Mouse (Mus musculus): ENCODE data around the gene 2610528J11Rik. TPM values are rescaled to one million over a fixed set of nuclear protein-coding genes. Genes with fewer than 3 reads are reported as not detected.
"Not testable (repeated sequence)": the region's sequence is repeated elsewhere in the genome, so short reads cannot be mapped to it uniquely, and the experiment has no call there.

Gene 2610528J11Rik
- polyA plus RNA-seq, 1 experiment from 2014 or later: not detected

DNA sequence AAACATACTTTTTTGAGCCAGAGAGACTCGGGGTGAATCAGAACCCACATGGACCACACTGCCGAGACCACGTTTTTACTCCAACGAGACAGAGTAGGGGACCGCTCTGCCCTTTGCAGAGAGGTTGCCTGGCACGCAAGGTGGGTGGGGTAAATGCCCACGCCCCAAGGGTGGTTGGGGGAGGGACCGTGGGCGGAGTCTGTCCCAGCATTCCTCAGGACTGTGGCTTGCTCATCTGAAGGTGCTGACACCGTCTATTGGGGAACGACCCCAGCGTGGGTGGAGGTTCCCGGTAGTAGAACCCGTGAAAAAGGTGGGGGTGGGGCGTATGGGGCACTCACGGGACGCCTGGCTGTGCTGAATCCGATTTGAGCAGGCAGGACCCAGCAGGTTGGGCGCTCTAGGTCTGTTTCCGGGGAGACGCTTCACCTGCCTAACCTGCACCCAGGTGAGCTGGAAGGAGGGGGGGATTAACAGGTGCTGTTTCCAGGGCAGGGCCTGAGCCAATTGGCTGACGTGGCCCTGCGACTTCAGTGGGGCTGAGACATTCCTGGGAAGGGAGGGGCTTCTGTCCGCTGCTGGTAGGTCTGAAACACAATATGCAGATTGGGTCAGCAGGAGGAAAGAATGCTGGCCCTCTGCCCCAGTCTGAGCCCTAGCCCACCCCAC is 16.9 kb downstream of the 2610528J11Rik start, which contains the start of gene Tmem125:
Tmem125 (minus strand) TSS at position 453 of the 669 bp plus-strand sequence.
- Histone ChIP-seq H3K9ac (replicated peaks) (no peak within 1 kb of the TSS), H3K4me3 (peak within 1 kb of the TSS; percentile 25), H3K4me1 (peaks cover 6% of the 10 kb centered on the region), H3K4me2 (replicated peaks) (peak within 1 kb of the TSS; percentile 44), H3K36me3 (no peaks in the 10 kb centered on the region), H3K27me3 (no peaks in the 10 kb centered on the region), H3K27ac (replicated peaks) (no peak within 1 kb of the TSS), H3K9me3 (peaks cover 4% of the 10 kb centered on the region; the same call in 1 of the 2 replicates)
- WGBS: 2% methylated on average over 24 of the region's 24 CpGs
- no peak for ATAC-seq (replicated peaks)

DNA sequence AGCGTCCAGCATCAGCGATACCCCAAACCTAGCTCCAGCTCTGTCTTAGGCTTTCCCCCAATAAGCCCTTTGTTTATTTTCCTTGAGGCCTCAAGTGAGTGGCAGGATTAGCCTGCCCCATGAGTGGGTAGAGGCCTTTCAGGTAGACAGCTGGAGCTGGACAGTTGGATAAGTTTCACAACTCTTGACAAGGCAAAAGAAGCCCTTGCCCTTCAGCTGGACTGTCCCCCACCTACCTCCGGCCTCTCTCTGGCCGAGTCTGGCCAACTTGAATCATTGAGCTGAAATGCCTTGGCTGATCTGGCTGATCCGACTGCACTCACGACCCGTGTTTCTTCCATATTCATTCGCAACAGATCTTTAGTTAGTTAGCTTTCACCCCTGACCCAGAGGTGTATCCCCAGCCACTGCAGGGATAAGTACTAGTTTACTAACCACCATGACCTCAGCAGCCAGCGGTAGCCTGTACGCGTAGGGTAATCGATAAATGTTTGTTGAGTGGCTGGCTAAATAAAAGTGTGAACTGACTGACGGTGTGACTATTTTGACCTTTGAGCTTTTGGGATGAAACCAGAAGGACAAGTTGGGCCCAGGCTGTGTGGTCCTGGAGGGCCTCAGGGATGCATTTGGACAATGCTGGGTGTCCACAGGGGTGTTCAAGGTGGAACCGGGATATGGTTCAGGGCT is 17.8 kb downstream of the 2610528J11Rik start:
- H3K27ac ChIP-seq (replicated peaks): no peak overlapping the region
- H3K4me1 ChIP-seq: peaks cover 6% of the 10 kb centered on the region
- no peak for ATAC-seq (replicated peaks)
- H3K4me3 ChIP-seq: no peak overlapping the region
- 77% methylated on average over 14 of the region's 14 CpGs for WGBS
- no peak overlapping the region for H3K9ac ChIP-seq (replicated peaks)
- no peaks in the 10 kb centered on the region for H3K27me3 ChIP-seq
- no peak overlapping the region for H3K4me2 ChIP-seq (replicated peaks)
- H3K9me3 ChIP-seq: peaks cover 4% of the 10 kb centered on the region; the same call in 1 of the 2 replicates
- H3K36me3 ChIP-seq: no peaks in the 10 kb centered on the region

DNA sequence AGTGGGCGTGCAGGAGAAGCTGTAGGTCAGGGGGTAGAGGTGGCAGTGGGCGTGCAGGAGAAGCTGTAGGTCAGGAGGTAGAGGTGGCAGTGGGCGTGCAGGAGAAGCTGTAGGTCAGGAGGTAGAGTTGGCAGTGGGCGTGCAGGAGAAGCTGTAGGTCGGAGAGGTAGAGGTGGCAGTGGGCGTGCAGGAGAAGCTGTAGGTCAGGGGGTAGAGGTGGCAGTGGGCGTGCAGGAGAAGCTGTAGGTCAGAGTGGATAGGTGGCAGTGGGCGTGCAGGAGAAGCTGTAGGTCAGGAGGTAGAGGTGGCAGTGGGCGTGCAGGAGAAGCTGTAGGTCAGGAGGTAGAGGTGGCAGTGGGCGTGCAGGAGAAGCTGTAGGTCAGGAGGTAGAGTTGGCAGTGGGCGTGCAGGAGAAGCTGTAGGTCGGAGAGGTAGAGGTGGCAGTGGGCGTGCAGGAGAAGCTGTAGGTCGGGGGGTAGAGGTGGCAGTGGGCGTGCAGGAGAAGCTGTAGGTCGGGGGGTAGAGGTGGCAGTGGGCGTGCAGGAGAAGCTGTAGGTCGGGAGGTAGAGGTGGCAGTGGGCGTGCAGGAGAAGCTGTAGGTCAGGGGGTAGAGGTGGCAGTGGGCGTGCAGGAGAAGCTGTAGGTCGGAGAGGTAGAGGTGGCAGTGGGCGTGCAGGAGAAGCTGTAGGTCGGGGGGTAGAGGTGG is 20.8 kb downstream of the 2610528J11Rik start:
- 90% methylated on average over 23 of the region's 23 CpGs for WGBS

DNA sequence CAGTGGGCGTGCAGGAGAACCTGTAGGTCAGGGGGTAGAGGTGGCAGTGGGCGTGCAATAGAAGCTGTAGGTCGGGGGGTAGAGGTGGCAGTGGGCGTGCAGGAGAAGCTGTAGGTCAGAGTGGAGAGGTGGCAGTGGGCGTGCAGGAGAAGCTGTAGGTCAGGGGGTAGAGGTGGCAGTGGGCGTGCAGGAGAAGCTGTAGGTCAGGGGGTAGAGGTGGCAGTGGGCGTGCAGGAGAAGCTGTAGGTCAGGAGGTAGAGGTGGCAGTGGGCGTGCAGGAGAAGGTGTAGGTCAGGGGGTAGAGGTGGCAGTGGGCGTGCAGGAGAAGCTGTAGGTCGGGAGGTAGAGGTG is 21.3 kb downstream of the 2610528J11Rik start:
- not testable (repeated sequence) for H3K4me1 ChIP-seq; H3K9ac ChIP-seq (replicated peaks); H3K36me3 ChIP-seq; H3K4me2 ChIP-seq (replicated peaks); H3K27me3 ChIP-seq; H3K9me3 ChIP-seq; H3K4me3 ChIP-seq; H3K27ac ChIP-seq (replicated peaks); ATAC-seq (replicated peaks)
- 90% methylated on average over 10 of the region's 10 CpGs for WGBS

More for the DNA sequence above, 20.8 kb downstream of the 2610528J11Rik start:
- not testable (repeated sequence) for H3K27me3 ChIP-seq; H3K4me1 ChIP-seq; H3K36me3 ChIP-seq; H3K9ac ChIP-seq (replicated peaks); H3K4me3 ChIP-seq; H3K27ac ChIP-seq (replicated peaks); ATAC-seq (replicated peaks); H3K4me2 ChIP-seq (replicated peaks); H3K9me3 ChIP-seq

DNA sequence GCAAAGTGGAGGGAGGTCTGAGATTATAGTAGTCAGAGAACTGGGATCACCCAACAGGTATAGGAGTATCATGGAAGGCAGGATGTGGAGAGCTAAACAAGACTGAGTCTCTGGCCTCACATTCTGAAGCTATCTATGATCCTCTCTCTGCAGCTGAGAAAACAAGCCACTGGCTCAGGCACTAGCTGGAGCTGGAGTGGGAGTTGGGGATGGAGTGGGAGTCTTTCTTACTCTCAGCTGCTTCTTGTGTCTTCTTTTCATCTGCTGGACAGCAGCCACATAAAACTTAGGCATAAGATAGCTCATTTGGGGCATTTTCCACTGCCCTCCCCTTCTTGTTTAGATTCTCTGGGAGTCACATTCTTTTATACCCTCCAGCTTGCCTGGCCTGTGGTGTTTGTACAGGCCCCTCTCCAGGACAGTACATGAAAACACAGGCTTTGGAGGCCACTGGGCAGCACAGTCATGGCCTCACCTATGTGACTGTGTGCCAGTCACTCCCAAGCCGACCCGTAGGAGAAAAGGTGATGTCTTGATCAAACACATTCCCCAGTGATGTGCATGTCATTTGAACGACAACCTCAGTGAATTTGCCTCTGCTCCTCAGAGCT is 26.3 kb downstream of the 2610528J11Rik start:
- no peaks in the 10 kb centered on the region for H3K36me3 ChIP-seq
- H3K4me3 ChIP-seq: no peak overlapping the region
- H3K9me3 ChIP-seq: peaks cover under 1% of the 10 kb centered on the region; the same call in 1 of the 2 replicates
- no peaks in the 10 kb centered on the region for H3K27me3 ChIP-seq
- H3K9ac ChIP-seq (replicated peaks): no peak overlapping the region
- no peaks in the 10 kb centered on the region for H3K4me1 ChIP-seq
- H3K27ac ChIP-seq (replicated peaks): no peak overlapping the region
- no peak for ATAC-seq (replicated peaks)
- 88% methylated on average over 3 of the region's 3 CpGs for WGBS
- no peak overlapping the region for H3K4me2 ChIP-seq (replicated peaks)

DNA sequence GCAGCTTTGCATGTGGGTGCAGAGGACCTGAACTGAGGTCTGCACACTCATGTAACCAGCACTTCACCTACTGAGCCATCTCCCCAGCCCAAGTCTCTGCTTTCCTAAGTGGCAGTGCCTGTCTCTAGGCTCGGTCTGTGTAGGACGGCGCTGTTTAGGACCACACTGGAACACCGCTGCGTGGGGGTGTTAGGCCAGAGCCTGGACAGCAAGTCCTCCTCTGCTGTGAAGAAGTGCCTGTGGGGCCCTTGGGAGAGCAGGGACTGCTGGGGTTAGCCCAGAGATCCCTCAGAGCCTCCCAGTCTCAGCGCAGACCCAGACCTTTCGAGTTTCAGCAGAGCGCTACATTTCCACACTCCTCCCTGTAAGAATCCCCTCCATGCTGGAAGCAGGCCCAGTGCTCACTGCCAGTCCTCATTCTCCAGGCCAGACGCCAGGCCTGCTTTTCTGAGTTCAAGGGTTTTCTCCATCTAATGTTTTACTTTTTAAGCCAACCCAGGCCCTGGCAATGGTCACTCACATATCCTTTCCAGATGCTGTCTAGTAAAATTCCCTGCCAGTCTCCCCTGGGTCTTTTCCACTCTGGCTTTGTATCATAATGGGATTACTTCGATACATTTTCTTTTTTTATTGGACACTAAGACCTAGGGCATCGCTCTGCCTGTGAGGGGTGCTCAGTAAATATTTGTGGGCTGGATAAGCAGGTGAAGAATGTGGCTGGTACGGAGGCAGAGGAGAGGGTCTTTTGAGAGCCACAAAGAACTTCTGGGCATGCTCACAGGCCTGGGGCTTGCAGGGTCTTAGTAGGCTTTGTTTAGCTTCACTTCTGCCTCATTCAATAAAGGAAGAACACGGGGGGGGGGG is 37.5 kb downstream of the 2610528J11Rik start:
- no peak overlapping the region for H3K4me3 ChIP-seq
- H3K4me2 ChIP-seq (replicated peaks): no peak overlapping the region
- no peaks in the 10 kb centered on the region for H3K36me3 ChIP-seq
- peak; percentile 11; the same call in 1 of the 2 replicates for ATAC-seq (replicated peaks)
- no peaks in the 10 kb centered on the region; the same call in 1 of the 2 replicates for H3K27me3 ChIP-seq
- no peaks in the 10 kb centered on the region for H3K9me3 ChIP-seq
- H3K4me1 ChIP-seq: no peaks in the 10 kb centered on the region
- H3K9ac ChIP-seq (replicated peaks): no peak overlapping the region
- H3K27ac ChIP-seq (replicated peaks): no peak overlapping the region
- WGBS: 61% methylated on average over 13 of the region's 13 CpGs

DNA sequence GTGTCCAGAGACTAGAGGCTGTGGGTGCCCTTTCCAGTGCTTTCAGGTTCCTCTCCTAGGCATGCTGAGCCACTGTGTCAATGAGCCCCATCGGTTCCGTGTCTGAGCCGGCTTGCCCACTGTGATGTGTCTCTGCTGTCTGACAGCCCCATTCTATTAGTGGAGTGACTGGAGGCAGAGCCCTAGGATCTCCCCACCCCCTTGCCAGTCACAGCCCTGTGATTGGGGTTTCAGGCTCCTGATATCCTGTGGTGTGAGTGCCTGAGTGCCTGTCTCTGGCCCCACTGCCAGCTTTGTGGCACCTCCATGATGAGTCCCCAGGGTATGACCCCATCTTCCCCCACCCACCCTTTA is 38.1 kb downstream of the 2610528J11Rik start:
- Histone ChIP-seq H3K9me3 (no peaks in the 10 kb centered on the region), H3K4me1 (no peaks in the 10 kb centered on the region), H3K27me3 (no peaks in the 10 kb centered on the region; the same call in 1 of the 2 replicates), H3K9ac (replicated peaks) (no peak overlapping the region), H3K4me2 (replicated peaks) (no peak overlapping the region), H3K36me3 (no peaks in the 10 kb centered on the region), H3K4me3 (no peak overlapping the region), H3K27ac (replicated peaks) (no peak overlapping the region)
- WGBS: 13% methylated on average over 3 of the region's 3 CpGs
- 0 out of 2 replicates have a peak, but pooled peaks have one; percentile 13 for ATAC-seq (replicated peaks)

DNA sequence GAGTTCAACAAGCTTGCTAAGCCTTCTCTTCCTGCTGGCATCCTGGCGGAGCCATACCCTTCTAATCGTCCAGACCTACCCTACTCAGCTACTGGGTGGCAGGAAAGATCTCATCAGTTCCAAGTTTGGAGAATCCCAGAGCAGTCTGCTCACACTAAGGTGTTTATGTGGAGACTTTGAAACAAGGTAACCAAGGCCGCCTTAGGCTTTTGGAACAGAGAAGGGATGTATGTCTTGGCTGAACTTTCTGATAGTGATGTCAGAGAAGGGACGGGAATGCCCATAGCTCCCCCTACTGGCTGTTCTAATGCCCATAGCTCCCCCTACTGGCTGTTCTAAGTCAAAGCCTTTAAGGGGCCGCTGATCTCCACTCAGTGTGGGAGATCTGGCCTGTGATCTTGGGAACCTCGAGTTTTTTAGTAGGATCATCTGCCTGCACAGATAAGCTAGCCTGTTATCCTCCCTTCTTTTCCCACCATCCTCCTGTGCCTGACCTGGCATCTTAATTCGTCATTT is 39.4 kb downstream of the 2610528J11Rik start:
- WGBS: 31% methylated on average over 7 of the region's 7 CpGs
- Histone ChIP-seq H3K9me3 (no peaks in the 10 kb centered on the region), H3K36me3 (no peaks in the 10 kb centered on the region), H3K27me3 (no peaks in the 10 kb centered on the region; the same call in 1 of the 2 replicates), H3K27ac (replicated peaks) (no peak overlapping the region), H3K4me3 (no peak overlapping the region), H3K4me2 (replicated peaks) (no peak overlapping the region), H3K9ac (replicated peaks) (no peak overlapping the region), H3K4me1 (no peaks in the 10 kb centered on the region)
- no peak for ATAC-seq (replicated peaks)

DNA sequence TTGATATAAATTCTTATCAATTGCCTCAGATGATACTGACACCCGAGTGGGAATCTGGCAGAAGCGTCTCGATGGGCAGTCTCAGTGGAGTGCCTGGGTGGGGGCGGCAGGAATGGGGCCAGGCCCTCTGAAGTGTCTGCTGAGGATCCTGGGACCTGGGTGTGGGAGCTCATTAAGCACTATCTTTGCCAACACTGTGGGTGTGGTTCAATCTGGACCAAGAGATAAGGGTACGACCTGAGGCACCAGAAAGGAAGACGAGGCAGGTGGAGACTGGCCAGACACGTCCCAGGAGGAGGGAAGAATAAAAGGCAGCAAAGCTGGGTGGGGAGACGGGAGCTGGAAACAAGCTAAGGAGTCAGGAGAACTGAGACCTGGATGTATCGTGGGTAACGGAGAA is 41.9 kb downstream of the 2610528J11Rik start:
- H3K36me3 ChIP-seq: no peaks in the 10 kb centered on the region
- H3K9ac ChIP-seq (replicated peaks): no peak overlapping the region
- H3K27me3 ChIP-seq: no peaks in the 10 kb centered on the region; the same call in 1 of the 2 replicates
- no peak overlapping the region for H3K4me3 ChIP-seq
- no peak overlapping the region for H3K27ac ChIP-seq (replicated peaks)
- no peak overlapping the region for H3K4me2 ChIP-seq (replicated peaks)
- no peaks in the 10 kb centered on the region for H3K4me1 ChIP-seq
- WGBS: 76% methylated on average over 10 of the region's 10 CpGs
- no peak for ATAC-seq (replicated peaks)
- no peaks in the 10 kb centered on the region for H3K9me3 ChIP-seq

DNA sequence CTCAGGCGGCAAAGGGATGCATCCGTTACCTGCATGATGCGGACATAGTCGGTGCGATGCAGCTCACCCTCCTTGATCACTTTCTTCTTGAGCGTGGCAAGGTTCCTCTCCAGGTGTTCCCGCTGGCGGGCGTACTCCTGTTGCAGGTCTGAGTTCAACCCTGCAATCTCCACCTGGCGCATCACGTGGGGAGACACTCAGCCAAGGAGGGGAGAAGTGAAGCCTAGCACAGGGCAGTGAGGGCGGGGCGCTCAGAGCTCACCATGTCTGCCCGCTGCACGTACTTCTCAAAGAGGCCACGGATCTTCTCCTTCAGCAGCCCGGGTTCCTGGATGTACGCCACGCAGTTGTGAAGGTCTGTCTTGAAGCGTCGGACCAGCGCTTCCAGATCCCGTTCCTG is 42.5 kb downstream of the 2610528J11Rik start:
- 75% methylated on average over 23 of the region's 23 CpGs for WGBS
- Histone ChIP-seq H3K9me3 (no peaks in the 10 kb centered on the region), H3K27ac (replicated peaks) (no peak overlapping the region), H3K36me3 (no peaks in the 10 kb centered on the region), H3K4me2 (replicated peaks) (no peak overlapping the region), H3K4me1 (no peaks in the 10 kb centered on the region), H3K4me3 (no peak overlapping the region), H3K9ac (replicated peaks) (no peak overlapping the region), H3K27me3 (no peaks in the 10 kb centered on the region; the same call in 1 of the 2 replicates)
- no peak for ATAC-seq (replicated peaks)

DNA sequence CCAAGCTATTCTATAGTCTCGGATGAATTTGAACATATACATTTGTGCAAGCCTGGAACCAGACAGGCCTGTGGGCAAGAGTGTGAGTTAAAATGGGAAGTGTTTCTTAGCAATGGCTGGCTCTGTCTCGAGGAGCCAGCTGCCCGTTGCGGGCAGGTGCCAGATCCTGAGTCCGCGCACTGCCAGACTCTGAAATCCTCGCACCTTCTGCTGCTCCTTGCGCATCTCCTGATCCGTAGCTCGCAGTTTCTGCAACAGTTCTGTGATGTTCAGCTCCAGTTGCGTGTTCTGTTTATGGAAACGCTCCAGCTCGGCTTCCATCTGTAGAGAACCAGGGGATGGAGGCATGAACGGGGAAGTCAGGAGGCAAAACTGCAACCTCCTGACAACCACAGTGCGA is 44.6 kb downstream of the 2610528J11Rik start:
- H3K4me1 ChIP-seq: no peaks in the 10 kb centered on the region
- no peaks in the 10 kb centered on the region for H3K36me3 ChIP-seq
- H3K4me2 ChIP-seq (replicated peaks): no peak overlapping the region
- 69% methylated on average over 15 of the region's 15 CpGs for WGBS
- no peaks in the 10 kb centered on the region; the same call in 1 of the 2 replicates for H3K27me3 ChIP-seq
- H3K9ac ChIP-seq (replicated peaks): no peak overlapping the region
- H3K27ac ChIP-seq (replicated peaks): no peak overlapping the region
- H3K9me3 ChIP-seq: no peaks in the 10 kb centered on the region
- ATAC-seq (replicated peaks): no peak
- no peak overlapping the region for H3K4me3 ChIP-seq
